Mouse (Mus musculus): ENCODE measurements around the gene Gstm2. TPM values are rescaled to one million over a fixed set of nuclear protein-coding genes. Genes with fewer than 3 reads are reported as not detected.
"Not testable (repeated sequence)": the region's sequence is repeated elsewhere in the genome, so short reads cannot be mapped to it uniquely, and the experiment has no call there.

Gene Gstm2
- polyA plus RNA-seq, 1 experiment from 2014 or later = 11.6 TPM

- DNase-seq (ENCODE audit: low spot score) = no peak
- Histone ChIP-seq H3K36me3 (no peaks in the 10 kb centered on the region), H3K4me1 (peaks cover 5% of the 10 kb centered on the region; the same call in 1 of the 2 replicates), H3K27ac (replicated peaks) (no peak overlapping the region), H3K9me3 (replicated peaks) (no peaks in the 10 kb centered on the region), H3K4me3 (no peak overlapping the region), H3K27me3 (ENCODE audit: low read depth, poor library complexity, severe bottlenecking) (no peaks in the 10 kb centered on the region)
- whole genome bisulfite sequencing = 85% methylated on average over 5 of the region's 5 CpGs
Measured at GRCm38 (mm10) chr3:107953906-107954305, 32.3 kb downstream of the Gstm2 start.

GRCm38 (mm10) chr3:107953328-107953755, 32.9 kb downstream of the Gstm2 start:
- peak; percentile 34 for DNase-seq (ENCODE audit: low spot score)

GRCm38 (mm10) chr3:107950531-107950930, 35.7 kb downstream of the Gstm2 start:
- 87% methylated on average over 11 of the region's 11 CpGs for WGBS
- H3K36me3 ChIP-seq = no peaks in the 10 kb centered on the region
- no peak overlapping the region for H3K4me3 ChIP-seq
- no peaks in the 10 kb centered on the region for H3K9me3 ChIP-seq (replicated peaks)
- no peaks in the 10 kb centered on the region for H3K27me3 ChIP-seq (ENCODE audit: low read depth, poor library complexity, severe bottlenecking)
- H3K27ac ChIP-seq (replicated peaks) = no peak overlapping the region
- DNase-seq (ENCODE audit: low spot score) = no peak
- peaks cover 5% of the 10 kb centered on the region; the same call in 1 of the 2 replicates for H3K4me1 ChIP-seq

More at GRCm38 (mm10) chr3:107953328-107953755, 32.9 kb downstream of the Gstm2 start:
- 24% methylated on average over 6 of the region's 6 CpGs for WGBS
- H3K27me3 ChIP-seq (ENCODE audit: low read depth, poor library complexity, severe bottlenecking) = no peaks in the 10 kb centered on the region
- H3K4me1 ChIP-seq = peaks cover 5% of the 10 kb centered on the region; the same call in 1 of the 2 replicates
- H3K4me3 ChIP-seq = no peak overlapping the region
- H3K9me3 ChIP-seq (replicated peaks) = no peaks in the 10 kb centered on the region
- H3K36me3 ChIP-seq = no peaks in the 10 kb centered on the region
- H3K27ac ChIP-seq (replicated peaks) = no peak overlapping the region

- DNase-seq (ENCODE audit: low spot score); H3K36me3 ChIP-seq; H3K4me1 ChIP-seq; H3K27me3 ChIP-seq (ENCODE audit: low read depth, poor library complexity, severe bottlenecking); H3K27ac ChIP-seq (replicated peaks); H3K9me3 ChIP-seq (replicated peaks); H3K4me3 ChIP-seq: not testable (repeated sequence)
- WGBS = 93% methylated on average over 1 of the region's 1 CpGs
Measured at GRCm38 (mm10) chr3:107949461-107949860, 36.8 kb downstream of the Gstm2 start.

- H3K9me3 ChIP-seq (replicated peaks) = no peaks in the 10 kb centered on the region
- WGBS = 48% methylated on average over 4 of the region's 4 CpGs
- H3K4me1 ChIP-seq = peaks cover 10% of the 10 kb centered on the region
- no peaks in the 10 kb centered on the region for H3K36me3 ChIP-seq
- DNase-seq (ENCODE audit: low spot score) = no peak
- H3K4me3 ChIP-seq = no peak overlapping the region
- no peak overlapping the region for H3K27ac ChIP-seq (replicated peaks)
- H3K27me3 ChIP-seq (ENCODE audit: low read depth, poor library complexity, severe bottlenecking) = no peaks in the 10 kb centered on the region
Measured at GRCm38 (mm10) chr3:107945729-107946128, 40.5 kb downstream of the Gstm2 start.

- peak within 1 kb of the TSS; percentile 41 for H3K4me3 ChIP-seq
- H3K36me3 ChIP-seq = no peaks in the 10 kb centered on the region
- peak within 1 kb of the TSS; percentile 53 for H3K27ac ChIP-seq (replicated peaks)
- no peaks in the 10 kb centered on the region for H3K27me3 ChIP-seq (ENCODE audit: low read depth, poor library complexity, severe bottlenecking)
- DNase-seq (ENCODE audit: low spot score) = peak; percentile 62
- peaks cover 22% of the 10 kb centered on the region for H3K4me1 ChIP-seq
- WGBS = 15% methylated on average over 20 of the region's 20 CpGs
- H3K9me3 ChIP-seq (replicated peaks) = no peaks in the 10 kb centered on the region
Measured at GRCm38 (mm10) chr3:107943239-107943990, 42.8 kb downstream of the Gstm2 start, which contains the start of gene Gstm6. Gene Gstm6, minus strand, starts transcription at chr3:107943749.

GRCm38 (mm10) chr3:107941261-107941660, 45.0 kb downstream of the Gstm2 start:
- Histone ChIP-seq H3K4me3 (no peak overlapping the region), H3K4me1 (peaks cover 22% of the 10 kb centered on the region), H3K9me3 (replicated peaks) (no peaks in the 10 kb centered on the region), H3K36me3 (no peaks in the 10 kb centered on the region), H3K27me3 (ENCODE audit: low read depth, poor library complexity, severe bottlenecking) (no peaks in the 10 kb centered on the region), H3K27ac (replicated peaks) (no peak overlapping the region)
- no peak for DNase-seq (ENCODE audit: low spot score)
- 86% methylated on average over 4 of the region's 4 CpGs for WGBS

- no peaks in the 10 kb centered on the region for H3K36me3 ChIP-seq
- H3K27ac ChIP-seq (replicated peaks) = no peak overlapping the region
- no peak overlapping the region for H3K4me3 ChIP-seq
- no peak for DNase-seq (ENCODE audit: low spot score)
- no peaks in the 10 kb centered on the region for H3K27me3 ChIP-seq (ENCODE audit: low read depth, poor library complexity, severe bottlenecking)
- H3K9me3 ChIP-seq (replicated peaks) = no peaks in the 10 kb centered on the region
- 85% methylated on average over 7 of the region's 7 CpGs for WGBS
- H3K4me1 ChIP-seq = peaks cover 22% of the 10 kb centered on the region
Measured at GRCm38 (mm10) chr3:107940524-107940923, 45.7 kb downstream of the Gstm2 start.

GRCm38 (mm10) chr3:107939830-107940229, 46.4 kb downstream of the Gstm2 start:
- Histone ChIP-seq H3K36me3 (no peaks in the 10 kb centered on the region), H3K27me3 (ENCODE audit: low read depth, poor library complexity, severe bottlenecking) (no peaks in the 10 kb centered on the region), H3K27ac (replicated peaks) (peak overlapping the region; percentile 19; the same call in 1 of the 2 replicates), H3K9me3 (replicated peaks) (no peaks in the 10 kb centered on the region), H3K4me3 (no peak overlapping the region), H3K4me1 (peaks cover 22% of the 10 kb centered on the region)
- WGBS = 79% methylated on average over 4 of the region's 4 CpGs
- no peak for DNase-seq (ENCODE audit: low spot score)

GRCm38 (mm10) chr3:107939403-107939802, 46.9 kb downstream of the Gstm2 start:
- DNase-seq (ENCODE audit: low spot score) = peak; percentile 52
- Histone ChIP-seq H3K36me3 (no peaks in the 10 kb centered on the region), H3K27me3 (ENCODE audit: low read depth, poor library complexity, severe bottlenecking) (no peaks in the 10 kb centered on the region), H3K4me1 (peaks cover 22% of the 10 kb centered on the region), H3K4me3 (no peak overlapping the region), H3K9me3 (replicated peaks) (no peaks in the 10 kb centered on the region), H3K27ac (replicated peaks) (peak overlapping the region; percentile 19; the same call in 1 of the 2 replicates)
- WGBS = 48% methylated on average over 3 of the region's 3 CpGs

GRCm38 (mm10) chr3:107935888-107936287, 50.4 kb downstream of the Gstm2 start:
- H3K27me3 ChIP-seq (ENCODE audit: low read depth, poor library complexity, severe bottlenecking) = peaks cover 5% of the 10 kb centered on the region; the same call in 1 of the 2 replicates
- WGBS = 62% methylated on average over 3 of the region's 3 CpGs
- H3K9me3 ChIP-seq (replicated peaks) = no peaks in the 10 kb centered on the region
- peaks cover 29% of the 10 kb centered on the region for H3K4me1 ChIP-seq
- no peak overlapping the region for H3K27ac ChIP-seq (replicated peaks)
- no peak overlapping the region for H3K4me3 ChIP-seq
- no peaks in the 10 kb centered on the region for H3K36me3 ChIP-seq
- no peak for DNase-seq (ENCODE audit: low spot score)

- Histone ChIP-seq H3K27me3 (ENCODE audit: low read depth, poor library complexity, severe bottlenecking) (peaks cover 5% of the 10 kb centered on the region; the same call in 1 of the 2 replicates), H3K27ac (replicated peaks) (no peak overlapping the region), H3K4me3 (no peak overlapping the region), H3K36me3 (no peaks in the 10 kb centered on the region), H3K4me1 (peaks cover 31% of the 10 kb centered on the region), H3K9me3 (replicated peaks) (no peaks in the 10 kb centered on the region)
- DNase-seq (ENCODE audit: low spot score) = no peak
- 85% methylated on average over 3 of the region's 3 CpGs for WGBS
Measured at GRCm38 (mm10) chr3:107935268-107935667, 51.0 kb downstream of the Gstm2 start.

GRCm38 (mm10) chr3:107932128-107932527, 54.1 kb downstream of the Gstm2 start:
- Histone ChIP-seq H3K4me3 (no peak overlapping the region), H3K27ac (replicated peaks) (0 out of 2 replicates have a peak overlapping the region, but pooled peaks have one; percentile 3), H3K4me1 (peaks cover 28% of the 10 kb centered on the region), H3K36me3 (no peaks in the 10 kb centered on the region), H3K9me3 (replicated peaks) (no peaks in the 10 kb centered on the region), H3K27me3 (ENCODE audit: low read depth, poor library complexity, severe bottlenecking) (peaks cover 5% of the 10 kb centered on the region; the same call in 1 of the 2 replicates)
- WGBS = 88% methylated on average over 6 of the region's 6 CpGs
- no peak for DNase-seq (ENCODE audit: low spot score)
